Mouse (Mus musculus) testis, adult 2 months (tissue): Measurements from ENCODE around the gene Creg2. TPM values are rescaled to one million over a fixed set of nuclear protein-coding genes. Genes with fewer than 3 reads are reported as not detected.

Experiments used
- H3K27ac ChIP-seq: fragments of 200-500 bp; 2 replicates; pipeline ENCODE4 v1.5.1; 2012; ENCODE audit warnings: low read depth, low read length; ENCODE audit not compliant: control insufficient read depth, insufficient read depth
- H3K27me3 ChIP-seq: fragments of 200-500 bp; 2 replicates; pipeline ENCODE4 v1.6.1; 2012; ENCODE audit warnings: mild to moderate bottlenecking, low read length, moderate library complexity; ENCODE audit not compliant: control insufficient read depth, insufficient read depth
- H3K36me3 ChIP-seq: fragments of 200-500 bp; 2 replicates; pipeline ENCODE4 v1.6.1; 2012; ENCODE audit warnings: mild to moderate bottlenecking, low read length; ENCODE audit not compliant: control insufficient read depth, insufficient read depth
- H3K4me1 ChIP-seq: fragments of 200-500 bp; 2 replicates; pipeline ENCODE4 v1.6.1; 2012; ENCODE audit warnings: low read length; ENCODE audit not compliant: control insufficient read depth, insufficient read depth
- H3K4me3 ChIP-seq: fragments of 200-500 bp; 2 replicates; pipeline ENCODE4 v1.5.1; 2012; ENCODE audit warnings: low read depth, mild to moderate bottlenecking, low read length, moderate library complexity, mixed read lengths; ENCODE audit not compliant: control insufficient read depth
- CTCF ChIP-seq: fragments of 200-500 bp; IDR thresholded peaks from 2 replicates; pipeline ENCODE4 v1.5.1; 2012; ENCODE audit warnings: low read depth, mild to moderate bottlenecking, inconsistent platforms, low read length, moderate library complexity; ENCODE audit not compliant: control insufficient read depth, insufficient read depth, insufficient replicate concordance
- POLR2A ChIP-seq: fragments of 200-500 bp; IDR thresholded peaks from 2 replicates; pipeline ENCODE4 v1.6.1; 2012; ENCODE audit warnings: low read depth, mild to moderate bottlenecking, inconsistent platforms, low read length, moderate library complexity; ENCODE audit not compliant: control insufficient read depth
- polyA plus RNA-seq: library from polyadenylated mRNA; depleted of rRNA; stranded (reverse); fragments of >200 nt; gene quantifications from 2 replicates; pipeline ENCODE4 v1.2.3, GENCODE M21; 2012

Creg2 gene
- polyA plus RNA-seq, 1 experiment, result 0.23 TPM

DNA sequence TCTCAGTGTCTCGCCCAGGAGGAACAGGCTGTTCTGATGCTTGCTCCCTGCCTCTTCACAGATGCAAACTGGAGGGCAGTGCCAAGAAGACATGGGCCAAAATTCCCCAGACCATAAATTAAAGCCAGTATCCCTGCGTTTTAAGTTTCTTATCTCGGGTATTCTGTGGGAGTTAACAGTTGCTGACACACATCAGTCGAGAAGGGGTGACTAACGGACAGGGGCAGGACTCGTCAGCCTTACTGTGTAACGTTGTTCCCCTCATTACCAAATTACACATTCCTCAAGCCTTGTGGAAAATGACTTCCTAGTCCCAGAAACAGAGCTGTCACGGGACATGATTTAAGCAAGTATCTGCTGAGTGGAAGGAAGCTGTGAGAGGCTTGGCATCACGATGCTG, 36.0 kb upstream of the Creg2 start:
- no peak for TF ChIP-seq POLR2A
- TF ChIP-seq CTCF, result no peak
- H3K4me1 ChIP-seq, result no peaks in the 10 kb centered on the region
- no peak overlapping the region for H3K27ac ChIP-seq
- H3K4me3 ChIP-seq, result no peak overlapping the region
- H3K27me3 ChIP-seq, result no peaks in the 10 kb centered on the region
- no peaks in the 10 kb centered on the region for H3K36me3 ChIP-seq

- no peaks in the 10 kb centered on the region for H3K4me1 ChIP-seq
- no peak overlapping the region for H3K4me3 ChIP-seq
- no peaks in the 10 kb centered on the region for H3K27me3 ChIP-seq
- no peaks in the 10 kb centered on the region for H3K36me3 ChIP-seq
- TF ChIP-seq CTCF (no peak), POLR2A (no peak)
- no peak overlapping the region for H3K27ac ChIP-seq
These were observed 34.6 kb upstream of the Creg2 start for GRCm38 (mm10) chr1:39685841-39686240.

GRCm38 (mm10) chr1:39681638-39682037, 30.4 kb upstream of the Creg2 start:
- H3K27ac ChIP-seq, result no peak overlapping the region
- H3K36me3 ChIP-seq, result no peaks in the 10 kb centered on the region
- TF ChIP-seq CTCF, result no peak
- no peak for TF ChIP-seq POLR2A
- H3K4me3 ChIP-seq, result no peak overlapping the region
- no peaks in the 10 kb centered on the region for H3K27me3 ChIP-seq
- no peaks in the 10 kb centered on the region for H3K4me1 ChIP-seq

DNA sequence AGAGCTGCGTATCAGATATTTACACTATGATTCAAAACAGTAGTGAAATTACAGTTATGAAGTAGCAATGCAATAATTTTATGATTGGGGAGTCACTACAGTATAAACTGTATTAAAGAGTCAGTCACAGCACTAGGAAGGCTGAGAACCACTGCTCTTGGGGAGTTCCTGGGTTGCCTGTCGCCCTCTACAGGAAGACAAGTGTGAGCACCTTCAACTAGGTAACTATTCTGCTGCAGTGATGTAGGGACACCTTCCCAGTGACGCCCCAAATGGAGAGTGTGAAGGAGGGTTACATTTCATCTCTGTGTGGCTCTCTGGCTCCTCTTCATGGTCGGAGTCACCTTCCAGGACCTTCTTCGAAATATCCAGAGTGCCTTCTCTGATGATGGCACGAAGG, 29.3 kb upstream of the Creg2 start:
- H3K27ac ChIP-seq, result no peak overlapping the region
- H3K36me3 ChIP-seq, result no peaks in the 10 kb centered on the region
- H3K4me3 ChIP-seq, result no peak overlapping the region
- TF ChIP-seq POLR2A, result no peak
- TF ChIP-seq CTCF, result no peak; the same call in 1 of the 2 replicates
- no peaks in the 10 kb centered on the region for H3K4me1 ChIP-seq
- no peaks in the 10 kb centered on the region for H3K27me3 ChIP-seq

DNA sequence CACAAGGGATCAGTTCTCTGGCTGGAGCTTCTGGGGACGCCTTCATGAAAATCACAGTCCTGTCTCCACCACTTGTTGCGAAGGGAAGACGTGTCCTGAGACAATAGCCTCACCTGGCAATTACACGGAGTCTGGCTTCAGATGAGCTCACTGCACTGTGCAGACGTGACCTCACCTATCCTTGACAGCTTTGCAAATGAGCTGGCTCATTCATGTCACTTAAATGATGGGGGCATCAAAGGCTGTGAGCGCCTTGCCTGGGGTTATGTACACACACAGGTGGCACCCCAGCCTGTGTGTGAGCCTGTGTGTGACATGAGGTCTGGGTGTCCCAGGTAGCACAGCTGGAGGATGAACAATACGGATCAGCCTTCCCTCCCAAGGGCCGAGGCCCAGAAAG, 27.6 kb upstream of the Creg2 start:
- H3K27ac ChIP-seq, result no peak overlapping the region
- H3K36me3 ChIP-seq, result no peaks in the 10 kb centered on the region
- no peaks in the 10 kb centered on the region for H3K27me3 ChIP-seq
- H3K4me1 ChIP-seq, result no peaks in the 10 kb centered on the region
- TF ChIP-seq CTCF (no peak), POLR2A (no peak)
- no peak overlapping the region for H3K4me3 ChIP-seq

- H3K36me3 ChIP-seq, result no peaks in the 10 kb centered on the region
- no peak for TF ChIP-seq CTCF
- no peak for TF ChIP-seq POLR2A
- H3K27ac ChIP-seq, result no peak overlapping the region
- H3K27me3 ChIP-seq, result no peaks in the 10 kb centered on the region
- H3K4me3 ChIP-seq, result no peak overlapping the region
- H3K4me1 ChIP-seq, result no peaks in the 10 kb centered on the region
These were observed 25.1 kb upstream of the Creg2 start for GRCm38 (mm10) chr1:39676221-39676876.

GRCm38 (mm10) chr1:39672362-39673105, 21.3 kb upstream of the Creg2 start:
- TF ChIP-seq CTCF (no peak), POLR2A (no peak)
- no peak overlapping the region for H3K4me3 ChIP-seq
- no peaks in the 10 kb centered on the region for H3K27me3 ChIP-seq
- H3K27ac ChIP-seq, result peak overlapping the region; percentile 46; the same call in 1 of the 2 replicates
- no peaks in the 10 kb centered on the region for H3K36me3 ChIP-seq
- H3K4me1 ChIP-seq, result no peaks in the 10 kb centered on the region
